Mouse (Mus musculus) hindbrain, postnatal 0 days (tissue): Measurements from ENCODE around the gene Med25. TPM values are rescaled to one million over a fixed set of nuclear protein-coding genes. Genes with fewer than 3 reads are reported as not detected.
A peak's percentile ranks its signal among the peaks of the same experiment; 100 is the strongest.

Experiments
- ATAC-seq: fragments of 200-750 bp; cut with Nextera tagmentation; 2 replicates; pipeline ENCODE4 v1.8.0; 2017; ENCODE audit warnings: mild to moderate bottlenecking, moderate TSS enrichment, moderate library complexity
- DNase-seq: peaks from one replicate; pipeline ENCODE4 v3.0.0-alpha.2; 2015; ENCODE audit warnings: low spot score
- H3K27ac ChIP-seq: fragments of 300-500 bp; sonication (generic); 2 replicates; pipeline ENCODE4 v1.5.1; 2014; ENCODE audit warnings: mild to moderate bottlenecking
- H3K27me3 ChIP-seq: fragments of 300-500 bp; sonication (generic); 2 replicates; pipeline ENCODE4 v1.6.1; 2014; ENCODE audit warnings: low read length, mixed read lengths; ENCODE audit not compliant: insufficient read depth
- H3K36me3 ChIP-seq: fragments of 300-500 bp; sonication (generic); 2 replicates; pipeline ENCODE4 v1.6.1; 2014; ENCODE audit warnings: low read length, mixed read lengths; ENCODE audit not compliant: insufficient read depth
- H3K4me1 ChIP-seq: fragments of 300-500 bp; sonication (generic); 2 replicates; pipeline ENCODE4 v1.6.1; 2014; ENCODE audit warnings: antibody characterized with exemption, low read length, mixed read lengths; ENCODE audit not compliant: insufficient read depth
- H3K4me2 ChIP-seq: fragments of 300-500 bp; sonication (generic); 2 replicates; pipeline ENCODE4 v1.6.1; 2014; ENCODE audit warnings: low read depth, mild to moderate bottlenecking, low read length, moderate library complexity, mixed read lengths
- H3K4me3 ChIP-seq: fragments of 300-500 bp; sonication (generic); 2 replicates; pipeline ENCODE4 v1.5.1; 2014; ENCODE audit warnings: low read length
- H3K9ac ChIP-seq: fragments of 300-500 bp; sonication (generic); replicated peaks from 2 replicates; pipeline ENCODE4 v1.6.1; 2014; ENCODE audit warnings: mild to moderate bottlenecking, low read length, moderate library complexity, mixed read lengths
- H3K9me3 ChIP-seq: fragments of 300-500 bp; sonication (generic); 2 replicates; pipeline ENCODE4 v1.6.1; 2016; ENCODE audit warnings: low read length, mixed read lengths
- CTCF ChIP-seq: IDR thresholded peaks from 2 replicates; pipeline ENCODE4 v1.5.1; 2016; ENCODE audit warnings: antibody characterized with exemption, control low read depth, low read depth
- WGBS: fragments of 180-500 bp; shearing (Covaris S2); extraction: QIAGEN DNeasy Blood & Tissue Kit; methylation state at CpG from one replicate; pipeline ENCODE4 v1.1.7; 2014; 5-methylcytosine and 5-hydroxymethylcytosine counted together
- polyA plus RNA-seq: library from polyadenylated mRNA; unstranded; fragments of >200 nt; fragmentation: Nextera tagmentation; extraction: Ambion mirVana; gene quantifications from 2 replicates; pipeline ENCODE4 v1.2.1, GENCODE M21; 2015
- total RNA-seq: library from RNA; depleted of rRNA; stranded (reverse); fragments of >200 nt; gene quantifications from 2 replicates; pipeline ENCODE4 v1.2.3, GENCODE M21; 2014

The Med25 gene
- total and polyA plus RNA-seq, 2 experiments from 2014 or later: 121 to 194 TPM

DNA sequence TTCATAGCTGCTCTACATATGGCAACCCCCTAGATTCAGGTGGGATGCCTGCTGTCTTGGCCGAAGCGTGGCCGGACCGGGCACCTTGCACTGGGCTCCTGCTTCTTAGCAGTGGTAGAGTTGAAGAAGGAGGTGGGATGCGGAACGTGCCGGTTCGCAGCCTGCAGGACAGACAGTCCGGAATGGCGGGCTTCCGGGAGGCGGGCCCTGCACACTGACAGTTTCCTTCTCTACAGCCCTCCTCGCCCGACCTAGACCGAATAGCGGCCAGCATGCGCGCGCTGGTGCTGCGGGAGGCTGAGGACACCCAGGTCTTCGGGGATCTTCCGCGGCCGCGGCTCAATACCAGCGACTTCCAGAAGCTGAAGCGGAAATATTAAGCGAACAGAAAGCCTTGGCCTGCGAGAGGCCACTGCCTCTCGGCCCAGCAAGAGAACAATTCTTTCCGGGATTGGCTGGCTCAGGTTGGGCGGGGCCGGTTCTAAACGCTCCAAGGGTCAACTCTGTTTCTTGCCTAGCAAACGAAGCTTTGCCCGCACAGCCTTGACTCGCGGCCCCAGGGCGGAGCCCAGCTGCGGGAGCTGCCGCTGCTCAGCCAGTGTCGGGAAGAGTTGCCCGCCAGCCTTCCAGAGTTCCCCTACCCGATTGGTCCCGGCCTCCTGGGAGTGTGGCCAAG is 38.0 kb downstream of the Med25 start:
- peaks cover 22% of the 10 kb centered on the region for H3K4me1 ChIP-seq
- peak overlapping the region; percentile 59 for H3K9ac ChIP-seq
- no peaks in the 10 kb centered on the region for H3K27me3 ChIP-seq
- DNase-seq (peak; percentile 79), ATAC-seq (peak; percentile 4; the same call in 1 of the 2 replicates)
- no peak for TF ChIP-seq CTCF
- 3% methylated on average over 45 of the region's 45 CpGs for WGBS
- no peaks in the 10 kb centered on the region for H3K9me3 ChIP-seq
- H3K36me3 ChIP-seq: peaks cover 13% of the 10 kb centered on the region; the same call in 1 of the 2 replicates
- peak overlapping the region; percentile 91 for H3K27ac ChIP-seq
- peak overlapping the region; percentile 72 for H3K4me2 ChIP-seq
- peak overlapping the region; percentile 41 for H3K4me3 ChIP-seq

DNA sequence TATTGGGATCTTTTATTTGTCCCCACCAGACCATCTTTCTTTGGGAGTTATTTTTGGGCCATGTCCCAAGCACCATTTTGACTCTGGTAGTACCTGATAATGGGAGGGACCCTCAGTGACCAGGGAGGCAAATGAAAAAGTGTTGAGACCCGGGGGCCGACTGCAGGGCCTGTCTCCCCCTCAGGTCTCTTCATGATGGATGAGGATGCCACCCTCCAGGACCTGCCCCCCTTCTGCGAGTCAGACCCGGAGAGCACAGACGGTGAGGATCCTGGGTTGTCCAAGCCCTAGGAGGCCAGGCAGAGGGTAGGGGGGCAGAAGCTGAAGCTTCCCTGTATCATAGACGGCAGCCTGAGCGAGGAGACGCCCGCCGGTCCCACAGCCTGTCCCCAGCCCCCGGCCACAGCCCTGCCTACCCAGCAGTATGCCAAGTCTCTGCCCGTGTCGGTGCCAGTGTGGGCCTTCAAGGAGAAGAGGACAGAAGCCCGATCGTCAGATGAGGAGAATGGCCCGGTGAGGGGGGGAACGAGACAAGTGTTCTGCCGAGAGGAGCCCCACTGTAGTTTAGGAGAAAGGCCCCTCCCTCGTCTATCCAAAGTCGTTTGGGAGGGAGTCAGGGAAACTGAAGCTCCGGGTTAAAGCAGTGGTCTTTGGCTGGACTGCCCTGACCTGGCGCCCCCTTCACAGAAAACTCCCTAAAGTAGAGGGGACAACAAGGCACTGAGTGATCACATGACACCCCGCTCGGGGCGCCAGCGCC is 38.7 kb downstream of the Med25 start:
- Histone ChIP-seq H3K27ac (peak overlapping the region; percentile 91), H3K9me3 (no peaks in the 10 kb centered on the region), H3K4me3 (peak overlapping the region; percentile 41), H3K4me1 (peaks cover 22% of the 10 kb centered on the region), H3K4me2 (peak overlapping the region; percentile 72), H3K36me3 (peaks cover 13% of the 10 kb centered on the region; the same call in 1 of the 2 replicates), H3K27me3 (no peaks in the 10 kb centered on the region), H3K9ac (peak overlapping the region; percentile 59)
- ATAC-seq (no peak), DNase-seq (no peak)
- WGBS: 27% methylated on average over 26 of the region's 26 CpGs
- no peak for TF ChIP-seq CTCF

DNA sequence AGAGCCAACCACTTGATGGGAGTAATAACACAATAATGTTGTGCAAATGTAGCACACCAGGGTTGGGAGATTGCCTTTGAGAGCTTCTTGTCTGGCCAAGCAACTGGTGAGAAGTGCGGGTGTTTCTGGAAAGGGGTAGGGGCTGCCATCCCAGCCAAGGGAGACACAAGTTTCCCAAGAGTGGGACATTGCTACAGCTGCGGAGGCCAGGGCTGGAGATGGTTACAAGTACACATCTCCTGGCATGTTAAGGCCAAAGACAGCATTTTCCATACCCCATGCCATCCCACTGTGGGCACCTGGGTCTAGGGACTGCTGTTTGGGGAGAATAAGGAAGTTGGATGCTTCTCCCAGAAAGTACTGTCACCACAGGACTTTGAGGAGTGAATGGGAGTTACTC is 39.4 kb downstream of the Med25 start:
- peaks cover 13% of the 10 kb centered on the region; the same call in 1 of the 2 replicates for H3K36me3 ChIP-seq
- no peak overlapping the region for H3K9ac ChIP-seq
- no peak for DNase-seq
- no peaks in the 10 kb centered on the region for H3K27me3 ChIP-seq
- H3K4me1 ChIP-seq: peaks cover 18% of the 10 kb centered on the region
- no peak for ATAC-seq
- no peak overlapping the region for H3K4me2 ChIP-seq
- no peak overlapping the region for H3K4me3 ChIP-seq
- TF ChIP-seq CTCF: no peak
- no peaks in the 10 kb centered on the region for H3K9me3 ChIP-seq
- WGBS: 98% methylated on average over 2 of the region's 2 CpGs
- H3K27ac ChIP-seq: no peak overlapping the region

DNA sequence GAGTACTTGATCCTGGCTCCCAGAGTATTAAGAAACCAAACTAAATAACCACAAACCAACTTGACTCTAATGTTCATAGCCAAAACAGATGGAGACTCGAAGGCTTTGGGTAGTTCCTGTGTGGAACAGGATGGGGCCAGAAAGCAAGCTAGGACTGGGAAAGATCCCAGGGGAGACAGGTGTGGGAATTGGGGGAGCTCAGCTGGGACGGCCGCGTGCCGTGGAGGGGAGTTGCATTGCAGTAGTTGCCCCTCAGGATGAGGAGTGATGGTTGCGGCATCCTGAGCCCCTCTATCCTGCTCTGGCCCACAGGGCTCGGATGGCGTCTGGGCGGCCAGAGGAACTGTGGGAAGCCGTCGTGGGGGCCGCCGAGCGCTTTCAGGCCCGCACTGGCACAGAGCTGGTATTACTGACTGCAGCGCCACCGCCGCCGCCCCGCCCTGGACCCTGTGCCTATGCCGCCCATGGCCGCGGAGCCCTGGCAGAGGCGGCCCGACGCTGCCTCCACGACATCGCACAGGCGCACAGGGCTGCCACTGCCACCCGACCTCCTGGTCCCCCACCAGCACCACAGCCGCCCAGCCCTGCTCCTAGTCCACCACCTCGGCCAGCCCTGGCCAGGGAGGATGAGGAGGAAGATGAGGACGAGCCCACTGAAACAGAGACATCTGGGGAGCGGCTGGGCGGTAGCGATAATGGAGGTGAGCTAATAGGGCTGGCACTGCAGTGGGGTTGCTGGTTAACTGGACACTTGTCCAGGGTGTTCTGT is 40.1 kb downstream of the Med25 start:
- TF ChIP-seq CTCF: no peak
- no peak for ATAC-seq
- Histone ChIP-seq H3K9me3 (no peaks in the 10 kb centered on the region), H3K36me3 (peaks cover 13% of the 10 kb centered on the region; the same call in 1 of the 2 replicates), H3K4me3 (no peak overlapping the region), H3K4me2 (no peak overlapping the region), H3K9ac (no peak overlapping the region), H3K4me1 (peaks cover 20% of the 10 kb centered on the region; the same call in 1 of the 2 replicates), H3K27ac (no peak overlapping the region), H3K27me3 (no peaks in the 10 kb centered on the region)
- no peak for DNase-seq
- 87% methylated on average over 36 of the region's 36 CpGs for WGBS

DNA sequence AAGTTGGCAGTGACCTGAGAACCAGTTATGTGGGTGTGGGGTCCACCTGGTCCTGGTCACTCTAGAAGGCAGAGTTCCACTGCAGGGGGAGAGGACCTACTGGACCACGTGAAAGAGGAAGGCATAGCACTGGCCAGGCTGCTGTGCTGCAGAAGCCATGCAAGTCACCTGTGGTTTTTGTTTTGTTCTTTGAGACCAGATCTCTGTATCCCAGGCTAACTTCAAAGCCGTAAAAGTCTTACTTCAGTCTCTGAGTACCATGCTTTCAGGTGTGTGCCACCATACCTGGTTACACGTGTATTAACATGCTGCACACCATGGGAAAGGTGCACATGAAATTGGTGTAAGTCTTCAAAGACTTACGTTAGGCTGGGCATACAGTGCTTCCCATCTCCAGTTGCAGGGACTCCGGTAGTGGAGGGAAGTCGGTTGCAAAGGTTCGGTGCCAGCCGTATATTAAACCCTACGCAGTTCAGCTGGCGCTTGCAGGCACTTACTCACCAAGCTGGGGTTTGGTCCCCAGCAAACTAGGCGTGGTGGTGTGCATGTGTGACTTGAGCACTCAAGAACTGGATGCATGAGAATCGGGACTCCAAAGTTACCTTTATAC is 40.8 kb downstream of the Med25 start:
- Histone ChIP-seq H3K9me3 (no peaks in the 10 kb centered on the region), H3K4me2 (no peak overlapping the region), H3K4me1 (peaks cover 22% of the 10 kb centered on the region; the same call in 1 of the 2 replicates), H3K9ac (0 out of 2 replicates have a peak overlapping the region, but pooled peaks have one; percentile 1), H3K27ac (no peak overlapping the region), H3K4me3 (no peak overlapping the region), H3K36me3 (peaks cover 13% of the 10 kb centered on the region; the same call in 1 of the 2 replicates), H3K27me3 (no peaks in the 10 kb centered on the region)
- DNase-seq (no peak), ATAC-seq (no peak)
- no peak for TF ChIP-seq CTCF
- 93% methylated on average over 12 of the region's 12 CpGs for WGBS
